Mouse (Mus musculus): ENCODE data around the gene Elmo2.

- TF ChIP-seq CTCF (IDR thresholded peaks at IDR 0.05; ENCODE audit: low read depth, low read length) = no peak
- no peak for TF ChIP-seq POLR2A (IDR thresholded peaks at IDR 0.05; ENCODE audit: borderline replicate concordance, low read depth, low read length)
Observed at GRCm38 (mm10) chr2:165281779-165282311, 44.4 kb downstream of the Elmo2 start.
